Mouse (Mus musculus) heart, embryonic 15.5 days (tissue): Measurements from ENCODE around the gene Pecam1. TPM values are rescaled to one million over a fixed set of nuclear protein-coding genes. Genes with fewer than 3 reads are reported as not detected.
"Not testable (repeated sequence)": the region's sequence is repeated elsewhere in the genome, so short reads cannot be mapped to it uniquely, and the experiment has no call there.

Experiments used
- ATAC-seq: fragments of 200-750 bp; cut with Nextera tagmentation; replicated peaks from 2 replicates; pipeline ENCODE4 v1.8.0; 2017; ENCODE audit warnings: low read depth, moderate TSS enrichment; ENCODE audit not compliant: insufficient number of reproducible peaks, insufficient read depth, low FRiP score
- H3K27ac ChIP-seq: fragments of 300-500 bp; sonication (generic); 2 replicates; pipeline ENCODE4 v1.5.1; 2015; ENCODE audit warnings: mild to moderate bottlenecking, inconsistent platforms
- H3K27me3 ChIP-seq: fragments of 300-500 bp; sonication (generic); 2 replicates; pipeline ENCODE4 v1.6.1; 2015; ENCODE audit warnings: inconsistent platforms
- H3K36me3 ChIP-seq: fragments of 300-500 bp; sonication (generic); 2 replicates; pipeline ENCODE4 v1.6.1; 2015; ENCODE audit warnings: mild to moderate bottlenecking, inconsistent platforms
- H3K4me1 ChIP-seq: fragments of 300-500 bp; sonication (generic); replicated peaks from 2 replicates; pipeline ENCODE4 v1.6.1; 2015; ENCODE audit warnings: inconsistent platforms
- H3K4me2 ChIP-seq: fragments of 300-500 bp; sonication (generic); 2 replicates; pipeline ENCODE4 v1.6.1; 2015; ENCODE audit warnings: inconsistent platforms, mild to moderate bottlenecking, moderate library complexity
- H3K4me3 ChIP-seq: fragments of 300-500 bp; sonication (generic); 2 replicates; pipeline ENCODE4 v1.5.1; 2015; ENCODE audit warnings: mild to moderate bottlenecking, inconsistent platforms
- H3K9ac ChIP-seq: fragments of 300-500 bp; sonication (generic); 2 replicates; pipeline ENCODE4 v1.6.1; 2015; ENCODE audit warnings: mild to moderate bottlenecking, inconsistent platforms
- H3K9me3 ChIP-seq: fragments of 300-500 bp; sonication (generic); replicated peaks from 2 replicates; pipeline ENCODE4 v1.6.1; 2016; ENCODE audit warnings: inconsistent platforms
- WGBS: fragments of 180-500 bp; shearing (Covaris S2); methylation state at CpG from one replicate; pipeline ENCODE4 v1.1.7; 2015; ENCODE audit warnings: mixed read lengths; 5-methylcytosine and 5-hydroxymethylcytosine counted together
- polyA plus RNA-seq: library from polyadenylated mRNA; unstranded; fragments of >200 nt; fragmentation: Nextera tagmentation; extraction: Ambion mirVana; gene quantifications from 2 replicates; pipeline ENCODE4 v1.2.1, GENCODE M21; 2015

Pecam1 gene
- polyA plus RNA-seq, 1 experiment from 2014 or later = 69.2 TPM

DNA sequence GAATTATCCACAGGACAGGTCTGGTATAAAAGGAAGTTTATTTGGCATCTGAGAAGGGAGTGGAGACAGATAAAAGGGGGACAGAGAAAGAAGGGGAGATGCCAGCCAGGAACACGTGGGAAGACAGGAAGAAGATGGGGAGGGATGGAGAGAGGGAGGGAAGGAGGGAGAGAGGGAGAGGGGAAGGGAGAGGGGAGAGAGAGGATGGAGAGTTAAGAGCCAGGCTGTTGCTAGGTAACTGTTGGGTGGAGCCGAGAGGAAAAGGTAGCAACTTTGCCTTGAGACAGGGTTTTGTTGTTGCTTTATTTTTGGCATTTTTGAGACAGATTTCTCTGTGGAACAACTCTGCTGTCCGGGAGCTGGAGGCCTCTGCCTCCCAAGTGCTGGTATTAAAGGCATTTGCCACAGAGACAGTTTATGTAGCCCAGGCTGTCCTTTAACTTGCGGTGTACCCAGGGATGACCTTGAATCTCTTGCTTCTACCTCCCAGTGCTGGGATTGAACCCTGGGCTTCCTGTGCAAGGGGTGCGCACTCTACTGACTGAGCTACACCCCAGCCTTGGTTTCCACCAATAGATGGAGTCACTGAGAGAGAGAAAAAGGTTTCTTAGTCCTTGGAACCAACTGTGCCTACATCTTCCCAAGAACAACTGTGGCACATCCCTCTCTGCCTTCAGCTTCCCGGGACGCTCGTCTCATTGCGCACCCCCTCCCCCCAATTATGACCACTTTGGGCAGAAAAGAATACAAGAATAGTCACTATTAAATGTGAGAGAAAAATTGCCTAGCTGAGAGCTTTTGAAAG is 111.7 kb downstream of the Pecam1 start:
- Histone ChIP-seq H3K27me3 (no peaks in the 10 kb centered on the region), H3K36me3 (no peaks in the 10 kb centered on the region), H3K4me1 (peaks cover 22% of the 10 kb centered on the region), H3K9me3 (no peaks in the 10 kb centered on the region), H3K4me2 (0 out of 2 replicates have a peak overlapping the region, but pooled peaks have one; percentile 25), H3K9ac (no peak overlapping the region), H3K4me3 (no peak overlapping the region), H3K27ac (peak overlapping the region; percentile 27; the same call in 1 of the 2 replicates)
- ATAC-seq = no peak
- 49% methylated on average over 9 of the region's 9 CpGs for WGBS

DNA sequence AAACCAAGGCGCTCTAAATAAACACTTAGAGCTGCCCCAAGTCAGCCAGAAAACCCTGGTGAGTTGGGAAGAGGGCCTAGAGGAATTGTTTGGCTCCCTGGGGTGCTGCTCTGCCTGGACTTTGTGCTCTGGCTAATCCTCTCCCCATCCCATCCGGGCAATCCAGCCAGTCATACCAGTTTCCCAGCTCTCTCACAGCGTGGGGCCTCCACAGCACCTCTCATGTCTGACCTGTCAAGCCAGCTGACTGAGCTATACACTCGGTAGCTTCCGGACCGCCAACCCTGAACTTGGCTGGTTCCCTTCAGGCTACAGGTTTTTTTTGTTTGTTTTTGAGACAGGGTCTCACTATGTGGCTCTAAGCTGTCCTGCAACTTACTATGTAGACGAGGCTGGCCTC is 112.7 kb downstream of the Pecam1 start:
- Histone ChIP-seq H3K4me2 (no peak overlapping the region), H3K4me1 (peaks cover 22% of the 10 kb centered on the region), H3K27me3 (no peaks in the 10 kb centered on the region), H3K9ac (no peak overlapping the region), H3K27ac (no peak overlapping the region), H3K36me3 (no peaks in the 10 kb centered on the region), H3K9me3 (no peaks in the 10 kb centered on the region), H3K4me3 (no peak overlapping the region)
- ATAC-seq = no peak
- 45% methylated on average over 7 of the region's 7 CpGs for WGBS

DNA sequence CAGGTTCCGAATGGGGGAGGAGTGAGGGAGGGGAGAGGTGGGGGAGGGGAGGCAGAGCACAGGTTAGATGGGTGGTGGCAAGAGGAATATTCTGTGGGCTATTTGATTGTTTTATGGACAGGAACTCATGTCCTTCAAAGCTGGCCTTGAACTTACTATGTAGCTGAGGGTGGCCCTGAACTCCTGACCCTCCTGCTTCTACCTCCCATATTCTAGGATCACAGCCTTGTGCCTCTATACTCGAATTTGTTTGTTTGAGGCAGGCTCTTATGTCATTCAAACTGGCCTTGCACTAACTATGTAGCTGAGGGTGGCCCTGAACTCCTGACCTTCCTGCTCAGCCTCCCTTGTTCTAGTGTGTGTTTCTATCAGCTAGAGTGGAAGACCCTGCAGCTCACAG is 114.5 kb downstream of the Pecam1 start:
- Histone ChIP-seq H3K4me3 (no peak overlapping the region), H3K4me1 (peaks cover 22% of the 10 kb centered on the region), H3K4me2 (no peak overlapping the region), H3K27ac (no peak overlapping the region), H3K27me3 (no peaks in the 10 kb centered on the region), H3K36me3 (no peaks in the 10 kb centered on the region), H3K9me3 (no peaks in the 10 kb centered on the region), H3K9ac (no peak overlapping the region)
- ATAC-seq = no peak
- 59% methylated on average over 2 of the region's 2 CpGs for WGBS

DNA sequence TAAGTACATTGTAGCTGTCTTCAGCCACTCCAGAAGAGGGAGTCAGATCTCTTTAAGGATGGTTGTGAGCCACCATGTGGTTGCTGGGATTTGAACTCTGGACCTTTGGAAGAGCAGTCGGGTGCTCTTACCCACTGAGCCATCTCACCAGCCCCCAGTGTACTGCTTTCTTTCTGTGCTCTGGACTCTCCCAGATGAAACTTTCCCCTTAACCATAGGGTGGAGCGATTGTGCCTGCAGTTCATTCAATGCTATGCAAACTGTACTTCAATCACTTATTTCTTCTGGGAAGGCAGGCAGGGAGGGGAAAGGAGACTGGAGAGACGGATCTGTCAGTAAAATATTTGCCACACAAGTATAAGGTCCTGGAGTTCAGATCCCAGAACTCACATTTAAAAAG is 116.3 kb downstream of the Pecam1 start:
- not testable (repeated sequence) for H3K27me3 ChIP-seq, H3K4me1 ChIP-seq, H3K36me3 ChIP-seq, H3K27ac ChIP-seq, ATAC-seq, H3K4me3 ChIP-seq, H3K4me2 ChIP-seq, H3K9ac ChIP-seq, H3K9me3 ChIP-seq
- WGBS = 92% methylated on average over 3 of the region's 3 CpGs

DNA sequence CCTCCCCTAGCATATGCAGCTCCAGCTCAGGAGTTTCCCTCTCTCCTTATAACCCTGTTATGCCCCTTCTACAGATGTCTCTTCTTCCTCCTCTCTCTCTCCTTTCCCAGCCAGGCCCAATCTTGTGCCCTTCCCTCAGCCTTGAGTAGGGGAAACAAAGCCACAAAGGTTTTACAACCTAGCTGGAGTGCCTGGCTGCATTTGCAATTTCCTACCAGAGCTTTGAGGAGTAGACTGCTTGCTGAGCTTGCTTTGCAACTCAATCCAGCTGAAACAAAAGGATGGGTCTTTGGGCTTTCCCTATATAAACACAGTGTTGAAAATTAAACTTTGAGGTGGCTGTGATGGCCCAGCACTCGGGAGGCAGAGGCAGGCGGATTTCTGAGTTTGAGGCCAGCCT is 117.0 kb downstream of the Pecam1 start:
- 89% methylated on average over 2 of the region's 2 CpGs for WGBS
- Histone ChIP-seq H3K4me2 (no peak overlapping the region), H3K9me3 (no peaks in the 10 kb centered on the region), H3K27me3 (no peaks in the 10 kb centered on the region), H3K27ac (no peak overlapping the region), H3K36me3 (no peaks in the 10 kb centered on the region), H3K9ac (no peak overlapping the region), H3K4me3 (no peak overlapping the region), H3K4me1 (peaks cover 4% of the 10 kb centered on the region)
- no peak for ATAC-seq

DNA sequence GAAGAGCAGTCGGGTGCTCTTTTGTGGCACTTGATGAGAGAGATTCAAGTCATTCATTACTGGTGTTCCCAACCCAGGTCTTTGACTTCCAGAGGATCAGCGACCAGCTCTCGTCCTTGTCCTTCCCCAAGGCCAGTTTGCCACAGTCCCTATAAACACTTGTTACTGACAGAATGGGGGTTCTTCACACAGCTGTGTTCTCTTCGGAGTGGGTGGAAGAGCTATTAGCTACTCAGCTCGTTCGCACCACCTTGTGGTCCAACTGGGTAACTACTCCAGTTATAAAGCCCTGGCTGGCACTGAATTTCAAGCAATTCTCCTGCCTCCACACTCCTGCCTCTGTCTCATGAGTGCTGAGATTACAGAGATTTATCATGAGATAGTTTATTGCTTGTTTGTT is 122.7 kb downstream of the Pecam1 start:
- H3K27ac ChIP-seq = no peak overlapping the region
- H3K27me3 ChIP-seq = no peaks in the 10 kb centered on the region
- H3K36me3 ChIP-seq = no peaks in the 10 kb centered on the region
- no peaks in the 10 kb centered on the region for H3K9me3 ChIP-seq
- 0 out of 2 replicates have a peak, but pooled peaks cover under 1% of the 10 kb centered on the region for H3K4me1 ChIP-seq
- no peak overlapping the region for H3K4me2 ChIP-seq
- peak; percentile 70; the same call in 1 of the 2 replicates for ATAC-seq
- no peak overlapping the region for H3K4me3 ChIP-seq
- no peak overlapping the region for H3K9ac ChIP-seq
- 20% methylated on average over 6 of the region's 6 CpGs for WGBS

DNA sequence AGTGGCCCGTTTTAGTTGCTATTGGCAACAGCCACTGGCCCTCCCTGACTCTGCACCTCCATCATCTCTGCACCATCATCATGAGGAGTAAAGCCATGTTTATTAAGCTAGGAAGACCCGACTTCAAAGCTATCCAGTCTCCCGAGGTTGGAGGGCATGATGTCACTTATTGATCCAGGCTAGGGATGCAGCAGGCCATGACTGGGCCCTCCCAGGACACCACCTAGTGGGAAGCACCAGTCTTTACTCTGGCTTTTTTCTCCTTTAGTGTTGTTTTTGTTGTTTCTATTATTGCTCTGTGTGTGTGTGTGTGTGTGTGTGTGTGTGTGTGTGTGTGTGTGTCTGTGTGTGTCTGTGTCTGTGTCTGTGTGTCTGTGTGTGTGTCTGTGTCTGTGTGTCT is 124.9 kb downstream of the Pecam1 start:
- Histone ChIP-seq H3K9me3 (no peaks in the 10 kb centered on the region), H3K4me3 (no peak overlapping the region), H3K9ac (no peak overlapping the region), H3K4me1 (peaks cover 17% of the 10 kb centered on the region), H3K4me2 (no peak overlapping the region), H3K36me3 (no peaks in the 10 kb centered on the region), H3K27ac (no peak overlapping the region), H3K27me3 (no peaks in the 10 kb centered on the region)
- no peak for ATAC-seq
- WGBS = 59% methylated on average over 3 of the region's 3 CpGs

DNA sequence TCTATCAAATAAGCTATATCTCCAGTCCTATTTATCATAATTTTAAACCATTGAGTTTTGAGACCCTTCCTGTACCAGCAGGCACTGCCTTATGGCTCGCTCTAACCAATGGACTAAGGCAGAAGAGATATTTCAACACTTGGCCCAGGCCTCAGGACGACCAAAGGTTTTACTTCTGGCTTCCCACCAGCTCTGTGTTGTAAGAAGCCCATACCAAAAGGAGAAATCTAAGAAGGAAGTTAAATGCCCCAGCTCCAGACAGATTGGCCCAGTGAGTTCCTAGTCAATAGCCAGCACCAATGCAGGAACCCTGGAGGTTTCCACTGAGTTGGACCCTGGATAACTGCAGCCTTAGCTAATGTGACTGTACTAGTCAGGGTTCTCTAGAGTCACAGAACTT is 126.8 kb downstream of the Pecam1 start:
- no peak for ATAC-seq
- 72% methylated on average over 2 of the region's 2 CpGs for WGBS
- no peak overlapping the region for H3K4me2 ChIP-seq
- H3K9me3 ChIP-seq = no peaks in the 10 kb centered on the region
- peaks cover 28% of the 10 kb centered on the region for H3K4me1 ChIP-seq
- no peak overlapping the region for H3K27ac ChIP-seq
- no peaks in the 10 kb centered on the region for H3K27me3 ChIP-seq
- H3K36me3 ChIP-seq = no peaks in the 10 kb centered on the region
- no peak overlapping the region for H3K4me3 ChIP-seq
- H3K9ac ChIP-seq = no peak overlapping the region

DNA sequence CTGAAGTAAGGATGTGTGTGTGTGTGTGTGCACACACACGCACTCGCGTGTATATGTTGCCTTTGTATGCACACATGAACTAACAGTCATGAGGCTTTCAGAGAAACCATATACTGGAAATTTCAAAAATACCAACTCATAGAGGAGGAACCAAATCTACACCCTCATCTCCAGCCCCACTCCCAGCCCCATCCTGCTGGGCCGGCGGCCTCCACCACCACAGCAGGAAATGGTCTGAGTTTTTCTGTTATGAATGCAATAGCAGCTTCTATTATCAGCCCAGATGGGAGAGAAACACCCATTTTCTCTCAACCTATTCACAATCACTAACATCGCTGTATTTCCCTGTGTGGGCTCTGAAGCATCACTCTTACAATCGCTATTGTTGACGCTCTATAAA is 128.4 kb downstream of the Pecam1 start:
- no peak overlapping the region for H3K4me2 ChIP-seq
- H3K27ac ChIP-seq = peak overlapping the region; percentile 56
- H3K9ac ChIP-seq = no peak overlapping the region
- H3K27me3 ChIP-seq = no peaks in the 10 kb centered on the region
- H3K4me3 ChIP-seq = no peak overlapping the region
- 68% methylated on average over 8 of the region's 8 CpGs for WGBS
- ATAC-seq = no peak
- H3K4me1 ChIP-seq = peaks cover 28% of the 10 kb centered on the region
- H3K9me3 ChIP-seq = no peaks in the 10 kb centered on the region
- no peaks in the 10 kb centered on the region for H3K36me3 ChIP-seq

DNA sequence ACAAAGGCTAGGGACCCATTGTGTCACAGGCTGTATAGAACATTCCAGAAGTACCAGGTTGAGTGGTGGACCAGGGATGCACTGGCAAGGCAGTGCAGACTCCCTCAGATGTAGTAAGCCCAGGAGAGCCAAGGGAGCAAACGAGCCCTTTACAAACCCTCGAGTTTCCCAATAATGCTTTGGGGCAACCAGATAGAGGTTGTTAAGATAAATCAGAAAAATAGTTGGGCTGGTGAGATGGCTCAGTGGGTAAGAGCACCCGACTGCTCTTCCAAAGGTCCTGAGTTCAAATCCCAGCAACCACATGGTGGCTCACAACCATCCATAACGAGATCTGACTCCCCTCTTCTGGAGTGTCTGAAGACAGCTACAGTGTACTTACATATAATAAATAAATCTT is 131.7 kb downstream of the Pecam1 start:
- H3K9ac ChIP-seq, H3K27me3 ChIP-seq, H3K27ac ChIP-seq, H3K4me3 ChIP-seq, ATAC-seq, H3K9me3 ChIP-seq, H3K4me2 ChIP-seq, H3K36me3 ChIP-seq: not testable (repeated sequence)
- H3K4me1 ChIP-seq = peaks cover 38% of the 10 kb centered on the region
- WGBS = 89% methylated on average over 4 of the region's 4 CpGs

DNA sequence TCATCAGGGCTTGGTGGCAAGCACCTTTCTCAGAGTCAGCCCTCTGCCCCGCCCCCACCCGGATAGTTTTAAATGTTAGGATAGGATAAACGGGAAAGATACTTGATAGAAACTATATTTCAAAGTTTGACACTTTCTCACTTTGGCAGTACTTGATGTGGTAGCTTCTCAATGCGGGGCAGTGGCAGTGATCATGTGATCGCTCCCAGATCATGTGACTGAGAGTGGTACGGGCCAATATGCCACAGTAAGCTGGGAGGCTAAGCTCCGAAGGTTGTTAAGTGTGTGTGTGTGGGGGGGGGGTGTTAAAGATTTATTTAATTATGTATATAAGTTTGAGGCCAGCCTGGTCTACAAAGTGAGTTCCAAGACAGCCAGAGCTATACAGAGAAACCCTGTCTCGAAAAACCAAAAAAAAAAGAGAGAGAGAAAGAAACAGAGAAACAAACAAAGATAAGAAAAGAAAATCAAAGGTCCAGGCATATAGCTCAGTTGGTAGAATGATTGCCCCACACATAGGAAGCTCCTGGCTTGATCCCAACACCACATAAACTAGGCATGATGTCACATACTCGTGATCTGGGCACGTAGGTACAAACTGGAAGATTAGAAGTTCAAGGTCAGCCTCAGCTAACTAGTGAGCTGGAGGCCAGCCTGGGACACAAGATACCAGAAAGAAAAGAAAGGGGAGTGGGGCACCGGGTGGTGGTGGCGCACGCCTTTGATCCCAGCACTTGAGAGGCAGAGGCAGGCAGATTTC is 132.4 kb downstream of the Pecam1 start:
- no peaks in the 10 kb centered on the region for H3K9me3 ChIP-seq
- no peak overlapping the region for H3K27ac ChIP-seq
- WGBS = 78% methylated on average over 13 of the region's 13 CpGs
- no peaks in the 10 kb centered on the region for H3K27me3 ChIP-seq
- H3K36me3 ChIP-seq = no peaks in the 10 kb centered on the region
- H3K4me3 ChIP-seq = no peak overlapping the region
- no peak overlapping the region for H3K4me2 ChIP-seq
- no peak for ATAC-seq
- no peak overlapping the region for H3K9ac ChIP-seq
- H3K4me1 ChIP-seq = peaks cover 41% of the 10 kb centered on the region
